Mouse (Mus musculus): Measurements from ENCODE around the gene Rps17. TPM values are rescaled to one million over a fixed set of nuclear protein-coding genes. Genes with fewer than 3 reads are reported as not detected.

Gene Rps17
- polyA plus RNA-seq, 1 experiment from 2014 or later = 1,110 TPM

- Histone ChIP-seq H3K27ac (ENCODE audit: low read depth, low read length) (no peak overlapping the region), H3K4me2 (replicated peaks; ENCODE audit: low read depth, low read length) (no peak overlapping the region), H3K4me3 (ENCODE audit: low read depth, low read length) (no peak overlapping the region), H3K9me3 (ENCODE audit: control insufficient read depth, low read length) (no peaks in the 10 kb centered on the region), H3K36me3 (ENCODE audit: control insufficient read depth, insufficient read depth, low read length) (no peaks in the 10 kb centered on the region), H3K4me1 (replicated peaks; ENCODE audit: control insufficient read depth, insufficient read depth, low read length) (no peaks in the 10 kb centered on the region), H3K9ac (ENCODE audit: low read depth, low read length) (no peak overlapping the region), H3K27me3 (ENCODE audit: control insufficient read depth, insufficient read depth, low read length) (no peaks in the 10 kb centered on the region)
- ATAC-seq (ENCODE audit: low FRiP score) (no peak), DNase-seq (ENCODE audit: low spot score) (no peak)
- whole genome bisulfite sequencing = 68% methylated on average over 5 of the region's 5 CpGs
Measured at GRCm38 (mm10) chr7:81304100-81304499, 41.0 kb downstream of the Rps17 start.

- no peak for DNase-seq (ENCODE audit: low spot score)
Measured at GRCm38 (mm10) chr7:81303682-81304081, 41.4 kb downstream of the Rps17 start.

GRCm38 (mm10) chr7:81301323-81301722 is 43.7 kb downstream of the Rps17 start:
- H3K27ac ChIP-seq (ENCODE audit: low read depth, low read length) = no peak overlapping the region
- H3K36me3 ChIP-seq (ENCODE audit: control insufficient read depth, insufficient read depth, low read length) = no peaks in the 10 kb centered on the region
- no peak overlapping the region for H3K9ac ChIP-seq (ENCODE audit: low read depth, low read length)
- no peak overlapping the region for H3K4me2 ChIP-seq (replicated peaks; ENCODE audit: low read depth, low read length)
- no peaks in the 10 kb centered on the region for H3K27me3 ChIP-seq (ENCODE audit: control insufficient read depth, insufficient read depth, low read length)
- ATAC-seq (ENCODE audit: low FRiP score) (no peak), DNase-seq (ENCODE audit: low spot score) (peak; percentile 29)
- H3K4me3 ChIP-seq (ENCODE audit: low read depth, low read length) = no peak overlapping the region
- H3K9me3 ChIP-seq (ENCODE audit: control insufficient read depth, low read length) = no peaks in the 10 kb centered on the region
- 54% methylated on average over 7 of the region's 7 CpGs for WGBS
- H3K4me1 ChIP-seq (replicated peaks; ENCODE audit: control insufficient read depth, insufficient read depth, low read length) = no peaks in the 10 kb centered on the region

More at GRCm38 (mm10) chr7:81303682-81304081, 41.4 kb downstream of the Rps17 start:
- H3K9me3 ChIP-seq (ENCODE audit: control insufficient read depth, low read length) = no peaks in the 10 kb centered on the region
- ATAC-seq (ENCODE audit: low FRiP score) = no peak
- 83% methylated on average over 2 of the region's 2 CpGs for WGBS
- no peak overlapping the region for H3K4me2 ChIP-seq (replicated peaks; ENCODE audit: low read depth, low read length)
- no peaks in the 10 kb centered on the region for H3K36me3 ChIP-seq (ENCODE audit: control insufficient read depth, insufficient read depth, low read length)
- no peaks in the 10 kb centered on the region for H3K4me1 ChIP-seq (replicated peaks; ENCODE audit: control insufficient read depth, insufficient read depth, low read length)
- H3K9ac ChIP-seq (ENCODE audit: low read depth, low read length) = no peak overlapping the region
- H3K27ac ChIP-seq (ENCODE audit: low read depth, low read length) = no peak overlapping the region
- H3K27me3 ChIP-seq (ENCODE audit: control insufficient read depth, insufficient read depth, low read length) = no peaks in the 10 kb centered on the region
- no peak overlapping the region for H3K4me3 ChIP-seq (ENCODE audit: low read depth, low read length)

- Histone ChIP-seq H3K4me2 (replicated peaks; ENCODE audit: low read depth, low read length) (no peak overlapping the region), H3K9ac (ENCODE audit: low read depth, low read length) (no peak overlapping the region), H3K4me1 (replicated peaks; ENCODE audit: control insufficient read depth, insufficient read depth, low read length) (no peaks in the 10 kb centered on the region), H3K36me3 (ENCODE audit: control insufficient read depth, insufficient read depth, low read length) (no peaks in the 10 kb centered on the region), H3K9me3 (ENCODE audit: control insufficient read depth, low read length) (no peaks in the 10 kb centered on the region), H3K4me3 (ENCODE audit: low read depth, low read length) (no peak overlapping the region), H3K27ac (ENCODE audit: low read depth, low read length) (no peak overlapping the region), H3K27me3 (ENCODE audit: control insufficient read depth, insufficient read depth, low read length) (no peaks in the 10 kb centered on the region)
- ATAC-seq (ENCODE audit: low FRiP score) (no peak), DNase-seq (ENCODE audit: low spot score) (no peak)
- WGBS = 39% methylated on average over 6 of the region's 6 CpGs
Measured at GRCm38 (mm10) chr7:81298206-81298605, 46.8 kb downstream of the Rps17 start.

GRCm38 (mm10) chr7:81295169-81295568 is 49.9 kb downstream of the Rps17 start:
- H3K36me3 ChIP-seq (ENCODE audit: control insufficient read depth, insufficient read depth, low read length) = no peaks in the 10 kb centered on the region
- H3K4me1 ChIP-seq (replicated peaks; ENCODE audit: control insufficient read depth, insufficient read depth, low read length) = no peaks in the 10 kb centered on the region
- no peaks in the 10 kb centered on the region for H3K9me3 ChIP-seq (ENCODE audit: control insufficient read depth, low read length)
- no peak overlapping the region for H3K4me2 ChIP-seq (replicated peaks; ENCODE audit: low read depth, low read length)
- H3K27ac ChIP-seq (ENCODE audit: low read depth, low read length) = no peak overlapping the region
- no peaks in the 10 kb centered on the region for H3K27me3 ChIP-seq (ENCODE audit: control insufficient read depth, insufficient read depth, low read length)
- no peak overlapping the region for H3K9ac ChIP-seq (ENCODE audit: low read depth, low read length)
- WGBS = 91% methylated on average over 2 of the region's 2 CpGs
- DNase-seq (ENCODE audit: low spot score) (no peak), ATAC-seq (ENCODE audit: low FRiP score) (no peak)
- no peak overlapping the region for H3K4me3 ChIP-seq (ENCODE audit: low read depth, low read length)

Other genes starting within 250 kb of the Rps17 start
- 0.06 TPM in 1 of 2 replicates, not detected in the other for gene Slc28a1, start 230.5 kb downstream of the Rps17 start, polyA plus RNA-seq (2014; fragmentation: Nextera tagmentation; extraction: Ambion mirVana)
- 2.5 and 3.3 TPM in 2 replicates for gene Pde8a, start 131.7 kb downstream of the Rps17 start, polyA plus RNA-seq (2014; fragmentation: Nextera tagmentation; extraction: Ambion mirVana)
- gene Cpeb1, start 110.2 kb upstream of the Rps17 start, polyA plus RNA-seq (2014; fragmentation: Nextera tagmentation; extraction: Ambion mirVana) = 1.2 and 1.3 TPM in 2 replicates
- 38.7 and 46.7 TPM in 2 replicates for gene Ap3b2, start 148.7 kb upstream of the Rps17 start, polyA plus RNA-seq (2014; fragmentation: Nextera tagmentation; extraction: Ambion mirVana)
- gene BC048679, start 153.0 kb upstream of the Rps17 start, polyA plus RNA-seq (2014; fragmentation: Nextera tagmentation; extraction: Ambion mirVana) = not detected in 2 replicates
- 0.29 and 0.52 TPM in 2 replicates for gene Fsd2, start 221.7 kb upstream of the Rps17 start, polyA plus RNA-seq (2014; fragmentation: Nextera tagmentation; extraction: Ambion mirVana)
- gene Whamm, start 226.0 kb upstream of the Rps17 start, polyA plus RNA-seq (2014; fragmentation: Nextera tagmentation; extraction: Ambion mirVana) = 7.5 and 9.0 TPM in 2 replicates